Mouse (Mus musculus) R1 (cell line): Measurements from ENCODE around the gene Dpt.
A peak's percentile ranks its signal among the peaks of the same experiment; 100 is the strongest.
"Not testable (repeated sequence)": the region's sequence is repeated elsewhere in the genome, so short reads cannot be mapped to it uniquely, and the experiment has no call there.

Source experiments
- DNase-seq: peaks from one replicate; pipeline ENCODE4 v3.0.0-alpha.2; 2018; ENCODE audit warnings: low read depth, low spot score

Dpt gene

GRCm38 (mm10) chr1:164817331-164817730 lies 20.9 kb downstream of the Dpt start:
- no peak for DNase-seq

GRCm38 (mm10) chr1:164821307-164821706 lies 24.9 kb downstream of the Dpt start:
- DNase-seq = no peak

- DNase-seq = no peak
Observed at GRCm38 (mm10) chr1:164821821-164822220, 25.4 kb downstream of the Dpt start.

GRCm38 (mm10) chr1:164822268-164822667 lies 25.8 kb downstream of the Dpt start:
- no peak for DNase-seq

- no peak for DNase-seq
Observed at GRCm38 (mm10) chr1:164824896-164825295, 28.5 kb downstream of the Dpt start.

- DNase-seq = no peak
Observed at GRCm38 (mm10) chr1:164829881-164830280, 33.4 kb downstream of the Dpt start.

GRCm38 (mm10) chr1:164832459-164832858 lies 36.0 kb downstream of the Dpt start:
- no peak for DNase-seq

GRCm38 (mm10) chr1:164848616-164849265 lies 52.3 kb downstream of the Dpt start:
- no peak for DNase-seq

- DNase-seq = not testable (repeated sequence)
Observed at GRCm38 (mm10) chr1:164855700-164856099, 59.3 kb downstream of the Dpt start.

- no peak for DNase-seq
Observed at GRCm38 (mm10) chr1:164859952-164860351, 63.5 kb downstream of the Dpt start.

GRCm38 (mm10) chr1:164860782-164861181 lies 64.3 kb downstream of the Dpt start:
- DNase-seq = no peak

GRCm38 (mm10) chr1:164861501-164861900 lies 65.1 kb downstream of the Dpt start:
- DNase-seq = no peak

GRCm38 (mm10) chr1:164862946-164863883 lies 66.8 kb downstream of the Dpt start:
- no peak for DNase-seq

- no peak for DNase-seq
Observed at GRCm38 (mm10) chr1:164864666-164865065, 68.2 kb downstream of the Dpt start.

- peak; percentile 83 for DNase-seq
Observed at GRCm38 (mm10) chr1:164870694-164871093, 74.2 kb downstream of the Dpt start.
